Mouse (Mus musculus) 416B (cell line): ENCODE results near the gene Rps6ka3.

Experiments used
- DNase-seq: peaks from one replicate; pipeline ENCODE4 v3.0.0; 2011; ENCODE audit warnings: low read depth

Rps6ka3 gene

GRCm38 (mm10) chrX:159210007-159210406 lies at the start of gene Rps6ka3:
TSS of gene Rps6ka3 (plus strand) at chrX:159210307.
- no peak for DNase-seq

DNA sequence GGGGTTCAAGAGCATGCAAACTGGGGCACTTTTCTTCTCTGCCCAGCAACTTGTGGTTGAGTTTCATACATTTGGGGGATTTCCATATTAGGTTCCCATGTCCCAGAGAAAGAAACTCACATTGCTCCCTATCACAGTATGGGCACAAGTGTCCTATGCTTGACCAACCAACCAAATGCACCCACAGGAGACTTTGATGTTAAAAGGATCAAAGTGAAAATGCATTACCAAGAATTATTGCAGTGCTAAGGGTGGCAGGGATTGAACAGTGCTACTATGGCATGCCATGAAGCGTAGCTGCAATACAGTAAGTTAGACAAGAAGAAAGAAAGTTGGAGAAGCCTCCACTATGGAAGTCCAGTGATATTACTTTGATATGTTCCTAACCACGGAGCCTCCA lies 40.9 kb upstream of the Rps6ka3 start:
- DNase-seq: no peak

DNA sequence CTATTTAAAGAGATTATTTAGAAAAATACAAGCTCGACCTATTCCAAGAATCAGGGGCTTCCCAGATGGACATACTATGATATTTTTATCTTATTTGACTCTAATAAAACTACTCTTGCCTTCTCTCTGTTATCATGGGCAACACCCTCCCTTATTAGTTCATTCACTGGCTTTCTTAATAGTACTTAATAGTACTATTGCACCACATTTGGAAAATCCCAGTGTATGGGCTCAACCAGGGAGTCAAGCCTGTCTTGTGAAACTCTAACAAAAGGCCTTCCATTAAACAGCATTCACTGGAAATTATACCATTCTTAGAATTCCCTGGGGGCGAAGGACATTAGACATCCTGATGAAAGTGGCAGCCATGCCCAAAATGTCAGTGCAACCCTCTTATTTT lies 38.5 kb upstream of the Rps6ka3 start:
- DNase-seq: no peak

DNA sequence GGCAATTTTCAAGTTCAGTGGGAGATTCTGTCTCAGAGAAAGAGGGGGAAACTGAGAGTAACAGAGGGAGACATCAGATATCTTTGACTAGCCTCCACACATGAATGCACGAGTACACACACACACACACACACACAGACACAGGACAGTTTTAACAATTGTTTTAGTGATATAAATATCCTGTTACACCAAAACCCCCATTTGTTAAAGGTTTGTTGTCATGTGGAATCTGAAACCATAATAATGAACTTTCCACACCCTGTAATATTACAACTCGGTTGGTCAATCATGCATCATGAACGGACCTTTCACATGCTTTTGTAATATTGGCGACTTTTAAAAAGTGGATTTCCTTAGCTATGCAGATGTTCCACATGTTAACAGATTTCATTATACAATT lies 18.5 kb upstream of the Rps6ka3 start:
- DNase-seq: no peak

DNA sequence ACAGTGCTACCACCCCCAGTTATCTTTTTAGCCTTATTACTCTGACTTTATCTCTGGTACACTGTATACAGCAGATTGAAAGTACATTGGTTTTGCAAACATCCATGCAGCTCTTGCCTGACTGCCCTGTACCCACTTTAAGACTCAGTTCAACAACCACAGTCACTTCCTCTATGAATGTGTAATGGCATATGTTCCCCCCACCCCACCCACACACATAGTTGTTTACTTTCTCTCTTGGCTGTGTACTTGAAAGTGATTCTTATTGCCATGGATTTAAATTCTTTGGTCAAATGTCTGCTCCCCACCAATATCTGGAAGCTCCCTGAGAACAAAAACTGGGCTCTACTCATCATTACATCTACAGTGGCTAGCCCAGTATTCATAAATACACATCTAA lies 10.6 kb upstream of the Rps6ka3 start:
- DNase-seq: no peak

DNA sequence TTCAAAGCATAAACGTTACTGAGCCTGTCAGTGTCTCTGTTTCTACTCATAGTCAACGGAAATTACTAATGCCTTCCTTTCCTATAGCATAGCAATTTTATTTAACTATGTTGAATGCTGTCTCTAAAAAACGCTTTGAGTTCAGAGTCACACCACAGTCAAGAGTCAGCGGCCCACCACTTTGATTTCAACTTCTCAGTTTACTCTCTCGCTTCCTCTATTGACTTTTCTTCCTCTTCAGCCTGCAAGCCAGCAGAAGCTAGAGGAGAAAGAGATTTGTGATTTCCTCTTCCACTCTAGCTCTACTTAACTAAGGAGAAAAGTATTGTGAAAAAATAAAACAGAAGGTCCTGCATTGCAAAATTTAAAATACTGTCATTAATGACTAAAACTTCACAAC lies 10.0 kb upstream of the Rps6ka3 start:
- DNase-seq: no peak

DNA sequence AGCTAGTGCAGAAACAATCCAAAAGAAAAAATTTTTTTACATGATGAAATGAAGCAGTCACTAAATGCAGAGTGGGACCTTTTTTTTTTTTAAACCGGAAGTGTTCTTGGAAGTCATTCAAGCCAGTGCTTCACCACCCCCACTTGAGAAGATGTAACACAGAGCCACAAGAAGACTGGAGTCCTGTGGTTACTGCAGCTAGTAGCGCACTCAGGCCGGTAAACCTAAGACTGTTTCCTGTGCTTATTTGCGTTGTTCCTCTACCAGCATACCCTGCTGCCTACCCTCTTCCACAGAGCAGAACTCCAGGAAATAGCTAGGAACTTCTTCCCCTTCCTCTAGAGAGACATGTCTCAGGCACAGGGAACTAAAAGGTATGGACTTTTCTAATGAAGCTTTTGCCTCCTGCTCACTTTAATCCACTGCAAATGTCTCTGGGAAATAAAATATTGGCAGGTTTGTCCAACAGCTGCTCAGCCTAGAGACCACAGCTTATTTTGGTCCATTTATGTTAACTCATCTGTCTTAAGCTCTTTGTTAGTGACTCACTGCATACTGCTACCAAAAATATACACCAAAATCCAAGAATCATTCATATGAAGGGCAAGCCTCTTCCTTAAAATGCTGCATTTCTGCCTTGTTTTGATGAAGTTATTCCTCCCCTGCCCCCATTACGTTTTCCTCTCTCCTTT lies 931 bp downstream of the Rps6ka3 start:
- DNase-seq: peak; percentile 66

DNA sequence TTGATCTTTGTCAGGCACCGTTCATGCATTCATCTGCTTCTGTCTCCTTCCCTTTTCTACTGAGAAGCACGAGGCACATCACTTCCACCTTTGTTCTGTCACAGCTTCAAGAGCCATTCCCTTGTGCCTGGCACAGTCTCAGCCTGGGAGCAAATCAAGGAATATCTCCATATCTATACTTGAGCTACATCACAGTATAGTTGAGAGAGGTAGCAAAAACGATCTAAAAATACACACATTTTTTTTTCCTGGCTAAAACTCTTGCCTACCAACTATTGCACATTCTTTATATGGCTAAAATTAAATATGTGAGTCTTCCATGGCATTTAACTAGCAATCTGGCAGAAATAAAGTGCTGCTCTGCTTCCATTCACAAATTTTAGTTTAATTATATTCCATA lies 5.1 kb downstream of the Rps6ka3 start:
- DNase-seq: no peak

- DNase-seq: no peak
These were observed 12.4 kb downstream of the Rps6ka3 start for GRCm38 (mm10) chrX:159222474-159222873.

DNA sequence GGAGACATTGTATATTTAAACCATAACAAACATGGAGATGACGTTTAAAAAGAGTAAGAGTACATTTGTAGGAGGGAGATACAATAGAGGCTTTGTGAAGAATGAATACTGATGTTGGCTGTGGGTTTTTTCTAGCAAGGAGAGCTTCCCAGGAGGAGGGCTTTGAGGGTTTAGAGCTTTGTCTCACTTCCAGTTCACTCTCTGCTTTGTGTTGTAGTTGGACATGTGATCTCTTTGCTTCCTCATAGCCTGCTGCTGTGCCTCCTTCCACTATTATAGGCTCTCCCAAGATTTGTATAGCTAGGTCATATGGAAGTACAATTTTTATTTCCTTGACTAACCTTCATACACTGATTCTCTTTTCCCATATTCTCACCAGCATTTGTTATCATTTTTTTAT lies 27.2 kb downstream of the Rps6ka3 start:
- no peak for DNase-seq

GRCm38 (mm10) chrX:159254001-159254884 lies 44.1 kb downstream of the Rps6ka3 start:
- peak; percentile 83 for DNase-seq

DNA sequence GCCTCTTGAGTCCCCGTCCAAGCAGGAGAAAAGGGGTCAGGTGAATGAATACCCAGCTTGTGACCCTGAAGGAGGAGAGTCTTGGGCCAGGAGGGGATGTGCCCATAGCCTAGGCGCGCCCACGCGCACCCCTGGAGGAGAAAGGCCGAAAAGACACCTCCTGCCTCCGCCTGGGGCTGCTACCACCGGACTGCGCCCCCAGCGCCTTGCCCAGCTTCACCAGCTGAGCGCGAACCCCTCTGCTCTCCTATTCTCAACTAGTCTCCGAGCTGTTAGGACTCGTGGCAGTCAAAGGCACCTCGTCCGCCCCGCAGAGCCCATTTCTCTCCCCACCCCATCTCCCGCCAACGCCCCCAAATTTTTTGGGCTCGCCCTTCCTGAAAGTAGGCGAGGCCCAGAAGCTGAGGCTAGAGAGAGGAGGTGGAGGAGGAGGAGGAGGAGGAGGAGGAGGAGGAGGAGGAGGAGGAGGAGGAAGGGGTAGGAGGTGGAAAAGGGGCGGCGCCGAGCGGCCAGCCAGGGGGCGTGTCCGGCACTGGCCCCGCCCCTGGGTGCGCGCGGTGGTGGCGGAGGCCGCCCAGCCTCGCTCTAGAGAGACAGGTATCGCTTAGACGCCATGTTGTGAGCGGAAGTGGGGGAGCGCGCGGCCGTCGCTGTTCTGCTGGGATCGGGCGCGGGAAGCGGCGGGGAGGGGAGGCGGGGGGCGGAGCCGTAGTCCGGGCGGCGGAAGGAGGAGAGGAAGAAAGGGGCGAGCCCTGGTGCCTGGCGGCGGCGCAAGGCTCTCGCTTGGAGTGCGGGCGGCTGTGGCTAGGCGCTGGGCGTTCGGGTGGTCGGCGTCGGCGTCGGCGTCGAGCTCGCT lies 45.2 kb downstream of the Rps6ka3 start:
- DNase-seq: peak; percentile 92

- no peak for DNase-seq
These were observed 46.1 kb downstream of the Rps6ka3 start for GRCm38 (mm10) chrX:159256040-159256852.

DNA sequence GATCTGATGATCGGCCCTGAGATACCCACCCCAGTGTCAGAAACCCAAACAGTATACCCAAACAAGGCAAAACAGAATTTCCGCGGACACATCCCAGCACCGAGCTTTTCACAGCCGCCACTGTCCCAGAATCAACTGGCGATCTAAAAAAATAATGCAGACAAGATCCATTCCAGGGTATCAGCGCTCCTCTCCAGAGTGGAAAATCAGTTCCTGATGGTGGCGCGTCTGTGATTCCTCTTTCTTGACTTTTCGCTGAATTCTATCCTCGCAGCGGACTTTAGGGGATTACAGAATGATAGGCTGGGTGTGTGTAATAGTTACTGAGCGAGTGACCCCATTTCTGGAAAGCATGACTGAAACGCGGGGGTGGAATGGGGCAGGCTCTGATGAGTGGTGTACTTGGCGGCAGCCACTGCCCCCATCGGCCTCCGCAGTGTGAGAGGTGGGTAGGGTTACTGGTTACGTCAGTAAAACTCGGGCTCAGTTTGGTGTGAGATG lies 46.9 kb downstream of the Rps6ka3 start:
- peak; percentile 72 for DNase-seq

DNA sequence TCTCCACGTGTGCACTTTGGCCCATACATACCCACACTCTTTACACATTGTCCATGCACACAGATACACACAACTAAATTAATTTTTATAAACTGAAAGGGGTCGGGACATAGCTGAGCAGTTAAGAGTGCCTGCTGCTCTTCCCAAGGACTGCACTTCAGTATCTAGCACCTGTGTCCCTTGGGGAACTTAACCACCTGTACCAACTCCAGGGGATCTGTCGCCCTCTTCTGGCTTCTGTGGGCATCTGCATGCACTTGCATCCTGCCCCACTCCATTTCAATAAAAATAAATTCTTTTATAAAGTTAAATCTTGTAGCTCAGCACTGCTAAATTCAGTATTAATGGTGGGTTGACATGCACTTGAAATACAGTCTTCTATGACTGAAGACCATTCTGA lies 54.6 kb downstream of the Rps6ka3 start:
- DNase-seq: peak; percentile 35

DNA sequence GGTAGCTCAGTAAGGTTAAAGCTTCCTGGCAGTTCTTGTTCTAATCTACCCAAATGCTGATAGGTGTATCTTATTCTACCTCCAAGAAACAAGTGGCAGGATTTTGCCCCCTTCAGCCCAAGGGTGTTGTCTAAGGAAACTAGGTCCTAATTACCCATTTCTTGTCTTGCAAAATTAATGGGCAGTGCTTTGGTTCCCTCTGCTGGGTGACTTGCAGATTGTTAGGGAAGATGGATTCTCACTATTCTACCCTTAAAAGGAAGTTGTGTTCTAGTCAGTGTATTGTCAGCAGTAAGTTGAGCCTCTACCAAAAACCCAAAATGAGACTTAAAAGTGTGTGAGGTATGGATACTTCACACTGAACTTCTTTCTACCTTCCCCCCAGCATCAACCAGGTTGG lies 59.0 kb downstream of the Rps6ka3 start:
- DNase-seq: peak; percentile 78

- peak; percentile 46 for DNase-seq
These were observed 76.7 kb downstream of the Rps6ka3 start for GRCm38 (mm10) chrX:159286765-159287164.

DNA sequence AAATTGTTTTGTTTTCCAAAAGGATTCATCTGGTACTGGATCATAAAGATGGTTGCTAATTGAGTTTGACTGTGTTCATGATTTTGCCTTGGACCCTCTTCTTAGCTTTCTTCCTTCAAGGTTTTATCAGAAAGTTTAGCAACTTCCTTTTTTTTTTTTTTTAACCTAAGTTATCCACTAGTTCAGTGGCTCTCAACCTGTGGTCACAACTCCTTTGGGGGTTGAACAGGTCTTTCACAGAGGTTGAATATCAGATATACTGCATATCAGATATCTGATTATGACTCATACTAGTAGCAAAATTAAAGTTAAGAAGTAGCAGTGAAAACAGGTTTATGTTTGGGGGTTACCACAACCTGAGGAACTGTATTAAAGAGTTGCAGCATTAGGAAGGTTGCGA lies 85.8 kb downstream of the Rps6ka3 start:
- peak; percentile 67 for DNase-seq

DNA sequence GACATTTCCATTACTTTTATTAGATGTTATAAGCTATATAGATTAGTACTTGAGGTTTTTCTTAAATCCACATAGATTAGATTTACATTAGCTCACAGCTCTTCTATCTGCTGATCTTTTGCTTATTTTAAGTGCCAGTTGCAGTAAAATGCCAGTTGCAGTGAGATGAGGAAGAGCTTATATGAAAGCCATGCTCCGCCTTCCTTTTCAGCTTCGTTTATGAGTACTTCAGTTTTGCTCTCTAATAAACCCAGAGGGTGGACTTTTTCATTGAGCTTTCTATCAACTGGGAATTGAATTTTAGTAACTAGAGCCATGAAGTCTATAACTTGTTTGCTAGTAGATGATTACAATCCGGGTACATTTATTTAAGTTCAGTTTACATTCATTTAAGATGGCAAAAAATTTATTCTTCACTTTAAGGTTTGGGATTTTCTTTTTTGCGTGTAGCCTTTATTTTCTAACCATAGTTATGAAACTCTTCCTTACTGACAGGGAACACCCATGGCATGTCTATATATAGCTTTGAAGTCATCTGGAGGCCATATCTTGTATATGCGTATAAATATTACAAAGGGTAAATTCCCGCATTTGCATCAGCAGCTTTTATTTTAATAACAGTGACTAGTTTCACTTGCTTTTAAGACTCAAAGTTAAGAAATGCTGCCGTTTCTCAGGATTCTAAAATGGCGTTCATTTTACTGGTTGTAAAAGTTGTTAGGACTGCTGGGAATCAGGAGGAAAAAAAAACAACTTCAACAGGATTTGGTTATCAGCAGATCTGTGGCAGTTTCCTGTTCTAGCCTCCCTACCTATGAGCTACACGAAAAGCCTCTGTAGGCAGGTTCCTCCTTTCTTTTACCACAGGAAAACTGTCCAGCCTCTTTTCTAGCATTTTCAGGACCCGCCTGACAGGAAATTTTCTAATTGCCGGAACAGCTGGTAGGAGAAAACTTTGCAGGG lies 92.5 kb downstream of the Rps6ka3 start:
- peak; percentile 87 for DNase-seq

- DNase-seq: no peak
These were observed 105.2 kb downstream of the Rps6ka3 start for GRCm38 (mm10) chrX:159315293-159315692.
